Mouse (Mus musculus) cerebellum, postnatal 14 days (tissue): Measurements from ENCODE around the gene Thop1.

ENCODE experiments used
- DNase-seq, 2 experiments: peaks; one replicate each; pipeline ENCODE4 v3.0.0; 2021; ENCODE audit warnings: mixed read lengths in 2 of 2

Thop1 gene

GRCm38 (mm10) chr10:81120650-81121049 is 50.8 kb downstream of the Thop1 start:
- peak in 1 of 2 experiments; percentile 42 for DNase-seq

DNA sequence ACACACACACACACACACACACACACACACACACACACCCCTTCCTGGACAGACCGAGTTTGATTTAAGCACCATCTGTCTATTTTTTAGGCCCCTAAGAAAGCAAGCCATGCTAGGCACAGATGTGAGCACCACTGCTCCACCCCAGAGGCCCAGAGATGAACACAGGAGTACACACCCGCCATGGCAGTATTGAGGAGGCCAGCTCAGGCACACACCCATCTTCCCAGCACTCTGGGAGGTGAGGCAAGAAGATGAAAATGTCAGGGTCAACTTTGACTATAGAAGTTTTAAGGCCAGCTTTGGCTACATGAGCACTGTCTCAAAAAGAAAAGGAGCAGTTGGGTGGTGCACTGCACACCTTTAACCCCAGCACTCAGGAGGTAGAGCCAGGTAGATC is 53.1 kb downstream of the Thop1 start:
- no peak for DNase-seq

DNA sequence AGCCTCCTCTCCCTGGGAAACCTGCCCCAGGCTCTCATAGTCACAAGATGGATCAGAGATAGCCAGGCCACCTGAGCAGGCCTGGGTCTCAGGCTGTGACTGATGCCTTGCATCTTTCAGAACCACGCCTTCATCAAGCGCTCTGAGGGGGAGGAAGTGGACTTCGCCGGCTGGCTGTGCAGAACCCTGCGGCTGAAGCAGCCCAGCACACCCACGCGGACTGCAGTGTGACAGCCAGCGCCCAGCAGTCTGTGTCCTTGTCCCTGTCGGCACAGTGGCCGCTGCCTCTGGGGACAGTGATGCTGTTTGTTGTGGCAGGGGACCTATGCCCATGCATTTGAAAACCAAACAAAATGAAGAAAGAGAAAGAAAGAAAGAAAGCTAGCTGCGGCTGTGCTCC is 53.7 kb downstream of the Thop1 start:
- DNase-seq, result no peak
